Mouse (Mus musculus) intestine, postnatal 0 days (tissue): ENCODE data around the gene Slc4a2. TPM values are rescaled to one million over a fixed set of nuclear protein-coding genes. Genes with fewer than 3 reads are reported as not detected.

Source experiments
- ATAC-seq: fragments of 200-750 bp; cut with Nextera tagmentation; 2 replicates; pipeline ENCODE4 v1.8.0; 2017; ENCODE audit warnings: mild to moderate bottlenecking, moderate TSS enrichment, moderate library complexity
- H3K27ac ChIP-seq: fragments of 300-500 bp; sonication (generic); 2 replicates; pipeline ENCODE4 v1.5.1; 2014; ENCODE audit warnings: mild to moderate bottlenecking, low read depth, low read length, moderate library complexity
- H3K27me3 ChIP-seq: fragments of 300-500 bp; sonication (generic); replicated peaks from 2 replicates; pipeline ENCODE4 v1.6.1; 2014; ENCODE audit warnings: low read length, mixed read lengths; ENCODE audit not compliant: control insufficient read depth, insufficient read depth
- H3K36me3 ChIP-seq: fragments of 300-500 bp; sonication (generic); 2 replicates; pipeline ENCODE4 v1.6.1; 2014; ENCODE audit warnings: mild to moderate bottlenecking, moderate library complexity; ENCODE audit not compliant: control insufficient read depth, insufficient read depth
- H3K4me1 ChIP-seq: fragments of 300-500 bp; sonication (generic); replicated peaks from 2 replicates; pipeline ENCODE4 v1.6.1; 2014; ENCODE audit warnings: antibody characterized with exemption, low read length, mixed read lengths; ENCODE audit not compliant: control insufficient read depth, insufficient read depth
- H3K4me2 ChIP-seq: fragments of 300-500 bp; sonication (generic); replicated peaks from 2 replicates; pipeline ENCODE4 v1.6.1; 2014; ENCODE audit warnings: low read depth, mild to moderate bottlenecking, moderate library complexity
- H3K4me3 ChIP-seq: fragments of 300-500 bp; sonication (generic); 2 replicates; pipeline ENCODE4 v1.5.1; 2014; ENCODE audit warnings: low read depth, low read length
- H3K9ac ChIP-seq: fragments of 300-500 bp; sonication (generic); 2 replicates; pipeline ENCODE4 v1.6.1; 2014; ENCODE audit warnings: mild to moderate bottlenecking, low read depth, low read length
- H3K9me3 ChIP-seq: fragments of 300-500 bp; sonication (generic); 2 replicates; pipeline ENCODE4 v1.6.1; 2016; ENCODE audit warnings: mixed run types; ENCODE audit not compliant: control insufficient read depth
- CTCF ChIP-seq: sonication (generic); IDR thresholded peaks from 2 replicates; pipeline ENCODE4 v1.5.1; 2016; ENCODE audit warnings: low read depth, mild to moderate bottlenecking, control low read depth, antibody characterized with exemption, moderate library complexity
- WGBS: fragments of 180-500 bp; shearing (Covaris S2); extraction: QIAGEN DNeasy Blood & Tissue Kit; methylation state at CpG from one replicate; pipeline ENCODE4 v1.1.7; 2014; 5-methylcytosine and 5-hydroxymethylcytosine counted together
- polyA plus RNA-seq: library from polyadenylated mRNA; unstranded; fragments of >200 nt; fragmentation: Nextera tagmentation; extraction: Ambion mirVana; gene quantifications from 2 replicates; pipeline ENCODE4 v1.2.1, GENCODE M21; 2015

Slc4a2 gene
- polyA plus RNA-seq, 1 experiment from 2014 or later = 29.9 TPM

GRCm38 (mm10) chr5:24428596-24428995 is 5.0 kb downstream of the Slc4a2 start:
- WGBS = 17% methylated on average over 9 of the region's 9 CpGs
- no peak for TF ChIP-seq CTCF
- Histone ChIP-seq H3K4me2 (peak overlapping the region; percentile 84), H3K4me3 (peak overlapping the region; percentile 44), H3K27ac (peak overlapping the region; percentile 88), H3K27me3 (no peaks in the 10 kb centered on the region), H3K4me1 (peaks cover 10% of the 10 kb centered on the region), H3K9ac (peak overlapping the region; percentile 54), H3K36me3 (peaks cover 43% of the 10 kb centered on the region), H3K9me3 (no peaks in the 10 kb centered on the region)
- ATAC-seq = no peak

GRCm38 (mm10) chr5:24433993-24434392 is 10.4 kb downstream of the Slc4a2 start:
- H3K4me1 ChIP-seq = no peaks in the 10 kb centered on the region
- H3K4me3 ChIP-seq = no peak overlapping the region
- H3K36me3 ChIP-seq = peaks cover 89% of the 10 kb centered on the region
- H3K27me3 ChIP-seq = no peaks in the 10 kb centered on the region
- ATAC-seq = no peak
- no peaks in the 10 kb centered on the region for H3K9me3 ChIP-seq
- WGBS = 93% methylated on average over 8 of the region's 8 CpGs
- H3K27ac ChIP-seq = no peak overlapping the region
- TF ChIP-seq CTCF = no peak
- no peak overlapping the region for H3K9ac ChIP-seq
- H3K4me2 ChIP-seq = no peak overlapping the region

- H3K4me2 ChIP-seq = no peak overlapping the region
- TF ChIP-seq CTCF = no peak
- peaks cover 66% of the 10 kb centered on the region for H3K36me3 ChIP-seq
- H3K4me3 ChIP-seq = no peak overlapping the region
- H3K4me1 ChIP-seq = 0 out of 2 replicates have a peak, but pooled peaks cover 9% of the 10 kb centered on the region
- no peak for ATAC-seq
- H3K9ac ChIP-seq = no peak overlapping the region
- 90% methylated on average over 8 of the region's 8 CpGs for WGBS
- no peaks in the 10 kb centered on the region for H3K9me3 ChIP-seq
- H3K27ac ChIP-seq = no peak overlapping the region
- H3K27me3 ChIP-seq = no peaks in the 10 kb centered on the region
Measured at GRCm38 (mm10) chr5:24441187-24441586, 17.6 kb downstream of the Slc4a2 start.

- 81% methylated on average over 9 of the region's 9 CpGs for WGBS
- no peak for ATAC-seq
- no peak overlapping the region for H3K9ac ChIP-seq
- no peak for TF ChIP-seq CTCF
- 0 out of 2 replicates have a peak, but pooled peaks cover 9% of the 10 kb centered on the region for H3K4me1 ChIP-seq
- no peak overlapping the region for H3K4me2 ChIP-seq
- no peaks in the 10 kb centered on the region for H3K9me3 ChIP-seq
- peaks cover 58% of the 10 kb centered on the region for H3K36me3 ChIP-seq
- H3K27ac ChIP-seq = no peak overlapping the region
- H3K27me3 ChIP-seq = no peaks in the 10 kb centered on the region
- no peak overlapping the region for H3K4me3 ChIP-seq
Measured at GRCm38 (mm10) chr5:24442029-24442428, 18.4 kb downstream of the Slc4a2 start.

- 0 out of 2 replicates have a peak, but pooled peaks cover 12% of the 10 kb centered on the region for H3K4me1 ChIP-seq
- no peak overlapping the region for H3K4me2 ChIP-seq
- no peak for TF ChIP-seq CTCF
- peaks cover 54% of the 10 kb centered on the region for H3K36me3 ChIP-seq
- H3K27me3 ChIP-seq = no peaks in the 10 kb centered on the region
- H3K4me3 ChIP-seq = no peak overlapping the region
- no peak overlapping the region for H3K9ac ChIP-seq
- ATAC-seq = no peak
- WGBS = 82% methylated on average over 7 of the region's 7 CpGs
- no peak overlapping the region for H3K27ac ChIP-seq
- no peaks in the 10 kb centered on the region for H3K9me3 ChIP-seq
Measured at GRCm38 (mm10) chr5:24443204-24443603, 19.6 kb downstream of the Slc4a2 start.

- WGBS = 85% methylated on average over 12 of the region's 12 CpGs
- no peak for TF ChIP-seq CTCF
- peak overlapping the region; percentile 90 for H3K4me2 ChIP-seq
- H3K9me3 ChIP-seq = no peaks in the 10 kb centered on the region
- H3K36me3 ChIP-seq = peaks cover 46% of the 10 kb centered on the region
- H3K4me1 ChIP-seq = 0 out of 2 replicates have a peak, but pooled peaks cover 12% of the 10 kb centered on the region
- H3K4me3 ChIP-seq = peak overlapping the region; percentile 62
- H3K27ac ChIP-seq = no peak overlapping the region
- no peaks in the 10 kb centered on the region for H3K27me3 ChIP-seq
- H3K9ac ChIP-seq = 0 out of 2 replicates have a peak overlapping the region, but pooled peaks have one; percentile 26
- ATAC-seq = no peak
Measured at GRCm38 (mm10) chr5:24443927-24444326, 20.3 kb downstream of the Slc4a2 start.
